Mouse (Mus musculus): ENCODE results near the gene Prdx3. TPM values are rescaled to one million over a fixed set of nuclear protein-coding genes. Genes with fewer than 3 reads are reported as not detected.
"Not testable (repeated sequence)": the region's sequence is repeated elsewhere in the genome, so short reads cannot be mapped to it uniquely, and the experiment has no call there.

The Prdx3 gene
- total RNA-seq, 2 experiments from 2014 or later: 377 to 409 TPM

DNA sequence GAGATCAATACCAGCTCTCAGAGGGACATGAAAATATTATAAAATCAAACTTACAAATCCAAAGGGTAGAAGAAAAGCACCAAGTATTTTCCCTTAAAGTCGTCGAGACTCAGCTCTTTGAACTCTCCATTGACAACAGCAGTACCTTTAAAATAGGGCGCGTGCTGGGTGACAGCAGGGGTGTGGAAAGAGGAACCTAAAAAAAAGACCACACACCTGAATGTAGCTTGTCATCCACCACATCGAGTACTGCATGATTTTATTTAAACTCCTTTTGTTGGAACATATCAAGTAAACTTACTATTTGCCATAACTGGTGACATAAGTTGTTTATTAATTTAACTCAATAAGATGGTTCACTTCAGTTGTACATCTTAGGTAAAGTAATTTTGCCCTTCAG lies 3.0 kb downstream of the Prdx3 start:
- DNase-seq: no peak
- intact Hi-C loops (cut with DNase I): no loop called here

GRCm38 (mm10) chr19:60870489-60870888 lies 3.9 kb downstream of the Prdx3 start:
- intact Hi-C loops (cut with DNase I): no loop called here

GRCm38 (mm10) chr19:60866169-60866568 lies 8.2 kb downstream of the Prdx3 start:
- DNase-seq; intact Hi-C loops (cut with DNase I): not testable (repeated sequence)

More at GRCm38 (mm10) chr19:60870489-60870888, 3.9 kb downstream of the Prdx3 start:
- DNase-seq: no peak

- DNase-seq: peak; percentile 88 to 89
- intact Hi-C loops (cut with DNase I): no loop called here
Observed at GRCm38 (mm10) chr19:60860868-60861700, 13.3 kb downstream of the Prdx3 start, which contains the start of gene Sfxn4. Sfxn4 (minus strand) TSS chr19:60861479.

DNA sequence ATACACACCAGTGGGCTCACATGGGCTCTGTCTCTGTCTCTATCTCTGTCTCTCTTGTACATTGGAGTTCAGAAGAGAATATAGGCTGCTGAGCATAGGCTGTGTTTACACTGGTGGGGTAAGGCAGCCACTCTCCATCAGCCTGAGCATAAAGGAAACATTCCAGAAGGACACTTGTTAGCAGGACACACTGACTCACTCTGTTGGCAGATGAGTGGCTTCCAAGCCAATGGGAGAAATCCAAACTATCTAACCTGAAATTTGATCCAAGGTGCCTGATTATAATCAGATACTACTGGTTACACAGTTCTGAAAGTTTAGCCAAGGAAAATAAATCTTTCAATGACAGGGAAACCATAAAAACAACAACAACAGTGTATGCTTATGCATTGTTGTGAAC lies 28.6 kb downstream of the Prdx3 start:
- intact Hi-C loops (cut with DNase I): no loop called here

DNA sequence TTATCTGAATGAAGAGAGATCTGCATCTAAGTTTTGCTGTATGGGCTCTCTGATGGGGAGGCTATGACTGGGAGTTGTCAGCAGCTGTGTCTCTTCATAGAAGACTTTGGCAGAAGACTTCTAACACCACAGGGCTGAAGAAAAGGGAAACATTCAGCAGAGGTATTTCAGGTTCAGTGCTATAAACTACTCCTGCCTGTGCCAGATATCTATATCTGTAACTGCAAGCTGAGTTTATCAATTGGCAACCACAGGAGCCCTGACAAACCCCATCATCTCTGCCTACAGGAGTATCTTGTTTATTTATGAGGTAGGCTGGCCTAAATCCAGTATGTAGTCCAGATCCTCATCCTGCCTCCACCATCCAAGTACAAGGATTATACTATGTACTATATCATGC lies 31.0 kb downstream of the Prdx3 start:
- intact Hi-C loops (cut with DNase I): no loop called here
- no peak for DNase-seq

More for the DNA sequence above, 28.6 kb downstream of the Prdx3 start:
- no peak for DNase-seq

DNA sequence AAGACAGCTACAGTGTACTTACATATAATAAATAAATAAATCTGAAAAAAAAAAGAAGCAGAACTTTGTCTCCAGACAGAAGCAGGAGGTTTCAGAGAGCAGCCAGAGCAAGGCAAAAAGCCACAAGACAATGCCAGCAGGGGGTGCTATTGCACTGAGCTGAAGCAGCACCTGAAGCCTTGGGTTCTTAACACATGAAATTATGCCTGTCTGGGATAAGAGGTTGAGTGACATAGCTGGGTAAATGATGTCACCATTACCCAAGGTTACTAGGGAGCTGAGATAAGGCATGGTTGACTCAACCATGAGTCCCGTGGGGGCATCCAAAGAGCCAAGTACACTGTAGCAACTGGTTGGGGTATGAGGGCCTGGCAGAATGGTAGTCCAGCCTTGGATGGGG lies 36.6 kb downstream of the Prdx3 start:
- intact Hi-C loops (cut with DNase I): loop anchor here (2.0 kb wide), 1 partner anchor 259 kb away; no protein-coding TSS in a partner anchor
- peak; percentile 66 to 78 for DNase-seq

GRCm38 (mm10) chr19:60818677-60819076 lies 55.7 kb downstream of the Prdx3 start:
- intact Hi-C loops (cut with DNase I): no loop called here
- DNase-seq: no peak

Other genes starting within 250 kb of the Prdx3 start
- gene Nanos1, start 118.6 kb downstream of the Prdx3 start, total RNA-seq (2021): under 1 TPM; 0.16 to 0.25 TPM
- gene Eif3a, start 83.9 kb downstream of the Prdx3 start, total RNA-seq (2021): 100 to 1,000 TPM; 104 to 107 TPM
- 10 to 100 TPM; 12.5 to 15.6 TPM for gene Fam45a, start 63.0 kb downstream of the Prdx3 start, total RNA-seq (2021)
- 1 to 10 TPM; 7.2 TPM for gene Sfxn4, start 13.1 kb downstream of the Prdx3 start, total RNA-seq (2021)
- gene Grk5, start 15.2 kb upstream of the Prdx3 start, total RNA-seq (2021): 10 to 100 TPM; 20.9 to 29.6 TPM